Mouse (Mus musculus) splenic B cell, adult 2 months (primary cell): ENCODE results near the gene Fam216b.

Experiments
- DNase-seq: peaks from one replicate; pipeline ENCODE4 v3.0.0-alpha.2; 2011; ENCODE audit warnings: low read depth, low spot score
- H3K27me3 ChIP-seq: 2 replicates; pipeline ENCODE4 v1.6.1; 2012; ENCODE audit warnings: mild to moderate bottlenecking, low read length, moderate library complexity, mixed read lengths; ENCODE audit not compliant: control insufficient read depth, poor library complexity, insufficient read depth, severe bottlenecking
- H3K36me3 ChIP-seq: 2 replicates; pipeline ENCODE4 v1.6.1; 2012; ENCODE audit warnings: mild to moderate bottlenecking, low read length, moderate library complexity, mixed read lengths; ENCODE audit not compliant: control insufficient read depth, poor library complexity, insufficient read depth, severe bottlenecking

Fam216b gene

DNA sequence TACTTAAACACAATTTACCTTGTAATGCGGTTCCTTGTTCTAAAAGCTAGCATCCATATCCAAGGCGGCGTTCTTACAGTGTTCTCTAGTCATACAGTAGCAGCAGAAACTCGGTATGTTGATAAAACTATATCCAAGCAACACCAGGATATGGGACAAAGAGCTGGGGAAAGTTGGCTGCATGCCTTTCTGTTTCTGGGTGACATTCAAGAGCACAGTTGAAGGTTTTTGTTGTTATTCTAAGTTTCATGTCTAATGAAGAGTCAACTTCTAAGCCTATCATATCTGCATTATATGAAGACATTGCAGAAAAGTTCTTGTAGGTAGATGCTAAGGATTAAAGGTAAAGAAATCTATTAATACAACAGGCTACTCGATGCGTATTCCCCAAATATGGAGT lies at the start of gene Fam216b:
TSS of gene Fam216b (minus strand) at position 101 of the 400 bp plus-strand sequence.
- Histone ChIP-seq H3K36me3 (no peaks in the 10 kb centered on the region), H3K27me3 (no peaks in the 10 kb centered on the region)
- no peak for DNase-seq

DNA sequence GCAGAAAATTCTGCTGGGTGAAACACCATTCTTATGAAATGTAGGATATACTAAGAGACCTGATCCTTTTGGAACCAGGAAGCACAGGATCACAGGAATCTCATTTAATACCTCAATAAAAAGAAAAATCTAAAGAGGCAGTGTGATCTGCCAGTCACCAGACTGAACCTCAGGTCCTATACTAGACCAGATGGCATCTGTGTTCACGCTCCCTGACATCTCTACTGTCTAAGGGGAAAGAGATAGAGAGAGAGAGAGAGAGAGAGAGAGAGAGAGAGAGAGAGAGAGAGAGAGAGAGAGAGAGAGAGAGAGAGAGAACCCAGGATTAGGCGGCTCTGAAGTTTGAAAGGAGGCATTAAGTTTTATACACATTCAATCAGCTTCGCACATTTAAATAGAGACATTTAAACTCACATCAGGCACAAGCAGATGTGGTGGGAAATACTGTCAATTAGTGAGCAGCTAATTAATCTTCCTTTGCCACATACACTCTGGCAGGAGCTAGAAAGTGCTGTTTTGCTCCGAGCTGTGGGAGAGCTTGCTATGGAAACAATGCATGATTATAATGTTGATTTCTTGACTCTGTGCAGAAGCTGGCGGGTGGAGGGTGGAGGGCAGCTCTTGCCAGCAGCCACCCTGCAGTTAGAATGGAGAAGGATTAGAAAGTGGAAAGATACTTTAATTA lies 43.7 kb upstream of the Fam216b start:
- H3K36me3 ChIP-seq, result no peaks in the 10 kb centered on the region
- no peak for DNase-seq
- no peaks in the 10 kb centered on the region for H3K27me3 ChIP-seq

- Histone ChIP-seq H3K27me3 (no peaks in the 10 kb centered on the region), H3K36me3 (no peaks in the 10 kb centered on the region)
- no peak for DNase-seq
These were observed 37.9 kb upstream of the Fam216b start for GRCm38 (mm10) chr14:78126670-78127069.

DNA sequence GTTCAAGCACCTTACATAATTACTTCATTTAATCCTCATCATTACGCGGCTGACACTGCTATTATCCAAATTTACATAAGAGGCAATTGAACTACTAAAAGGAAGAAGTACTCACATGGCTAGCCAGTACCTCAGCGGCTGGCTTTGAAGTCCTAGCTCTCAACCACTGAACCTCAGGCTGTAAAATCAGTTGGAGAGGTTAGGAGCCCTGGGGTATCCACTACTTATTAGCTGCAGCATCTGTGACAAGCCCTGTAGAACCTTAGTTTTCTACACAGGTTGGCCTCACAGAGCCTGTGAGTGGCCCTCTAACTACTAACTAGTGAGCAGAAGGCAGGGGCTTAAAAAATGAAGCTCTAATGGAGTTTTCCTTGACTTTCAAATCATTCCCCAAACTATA lies 31.5 kb upstream of the Fam216b start:
- no peak for DNase-seq
- H3K36me3 ChIP-seq, result no peaks in the 10 kb centered on the region
- no peaks in the 10 kb centered on the region for H3K27me3 ChIP-seq

DNA sequence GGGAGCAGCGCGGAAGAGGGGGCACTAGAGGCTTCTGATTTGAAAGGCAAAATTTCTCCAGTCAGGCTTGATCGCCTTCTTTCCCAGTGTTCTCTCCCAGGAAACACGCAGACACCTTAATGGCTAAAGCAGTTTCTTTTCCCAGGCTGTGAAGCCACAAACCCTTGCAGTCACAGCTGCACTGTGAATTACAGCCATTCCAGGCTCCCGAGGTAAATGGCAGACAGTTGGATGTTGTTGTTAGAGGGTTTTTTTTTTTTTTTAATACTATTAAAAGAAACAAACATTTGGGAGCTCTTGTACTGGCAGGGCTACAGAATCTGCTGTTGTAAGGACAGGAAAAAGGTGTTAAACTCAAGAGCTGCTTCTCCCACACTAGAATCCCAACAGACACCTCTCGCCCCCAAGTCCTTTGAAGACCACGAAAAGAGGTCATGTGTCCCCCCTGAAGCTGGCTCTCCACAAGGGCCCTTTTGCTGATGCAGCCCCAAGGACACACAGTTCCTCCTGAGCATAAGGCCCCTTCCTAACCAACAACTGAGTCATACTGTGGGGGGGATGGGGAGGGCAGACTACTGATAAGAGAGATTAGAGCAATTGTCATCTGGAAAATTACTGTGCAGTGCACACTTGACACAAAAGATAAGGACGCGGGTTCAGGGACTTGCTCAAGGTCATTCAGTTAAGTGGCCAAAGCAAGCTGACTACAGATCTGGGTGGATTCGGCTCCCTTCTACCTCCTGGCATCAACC lies 30.8 kb upstream of the Fam216b start:
- Histone ChIP-seq H3K36me3 (no peaks in the 10 kb centered on the region), H3K27me3 (no peaks in the 10 kb centered on the region)
- no peak for DNase-seq

DNA sequence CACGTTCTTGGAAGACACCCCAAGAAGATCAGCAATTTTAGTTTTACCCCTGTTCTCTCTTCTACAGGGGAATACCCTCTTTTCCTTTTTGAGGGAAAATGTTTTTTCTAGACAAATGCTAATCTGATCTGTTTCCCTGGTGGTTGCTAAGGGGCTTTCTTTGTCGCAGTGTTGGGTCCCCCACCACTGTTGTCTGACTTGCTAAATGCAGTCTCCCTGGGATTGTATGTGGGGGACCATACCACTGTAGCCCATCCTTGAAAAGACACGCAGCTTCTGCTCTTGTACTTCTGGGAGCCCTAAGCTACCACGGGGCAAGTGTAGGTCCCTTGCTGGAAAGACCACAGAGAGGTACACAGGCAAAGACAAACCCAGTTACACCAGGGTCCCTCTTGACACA lies 28.9 kb upstream of the Fam216b start:
- H3K27me3 ChIP-seq, result no peaks in the 10 kb centered on the region

DNA sequence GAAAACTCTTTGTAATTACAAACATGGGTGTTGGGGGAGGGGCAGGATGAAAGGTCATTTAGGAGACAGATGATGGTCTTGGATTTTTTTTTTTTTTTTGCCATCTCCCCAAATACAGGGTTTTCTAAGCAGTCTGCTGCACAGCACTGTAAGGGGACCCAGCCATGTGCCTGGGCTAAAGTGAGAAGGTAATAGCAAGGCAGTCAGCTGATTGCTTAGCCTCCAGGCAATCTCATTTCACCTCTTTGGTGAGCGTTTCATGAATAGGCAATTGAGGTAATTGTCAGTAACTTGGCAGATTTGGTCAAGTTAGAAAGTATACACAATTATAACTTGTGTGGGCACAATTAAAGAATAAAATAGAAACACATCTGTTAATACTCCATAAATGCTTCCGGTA lies 28.5 kb upstream of the Fam216b start:
- Histone ChIP-seq H3K36me3 (no peaks in the 10 kb centered on the region), H3K27me3 (no peaks in the 10 kb centered on the region)
- DNase-seq, result no peak

More for the DNA sequence above, 28.9 kb upstream of the Fam216b start:
- no peak for DNase-seq
- H3K36me3 ChIP-seq, result no peaks in the 10 kb centered on the region

- no peak for DNase-seq
- Histone ChIP-seq H3K27me3 (no peaks in the 10 kb centered on the region), H3K36me3 (no peaks in the 10 kb centered on the region)
These were observed 23.7 kb upstream of the Fam216b start for GRCm38 (mm10) chr14:78112466-78112865.

GRCm38 (mm10) chr14:78110871-78111270 lies 22.1 kb upstream of the Fam216b start:
- no peak for DNase-seq
- no peaks in the 10 kb centered on the region for H3K27me3 ChIP-seq
- no peaks in the 10 kb centered on the region for H3K36me3 ChIP-seq

- Histone ChIP-seq H3K36me3 (no peaks in the 10 kb centered on the region), H3K27me3 (no peaks in the 10 kb centered on the region)
- DNase-seq, result no peak
These were observed 20.6 kb upstream of the Fam216b start for GRCm38 (mm10) chr14:78109419-78109818.

DNA sequence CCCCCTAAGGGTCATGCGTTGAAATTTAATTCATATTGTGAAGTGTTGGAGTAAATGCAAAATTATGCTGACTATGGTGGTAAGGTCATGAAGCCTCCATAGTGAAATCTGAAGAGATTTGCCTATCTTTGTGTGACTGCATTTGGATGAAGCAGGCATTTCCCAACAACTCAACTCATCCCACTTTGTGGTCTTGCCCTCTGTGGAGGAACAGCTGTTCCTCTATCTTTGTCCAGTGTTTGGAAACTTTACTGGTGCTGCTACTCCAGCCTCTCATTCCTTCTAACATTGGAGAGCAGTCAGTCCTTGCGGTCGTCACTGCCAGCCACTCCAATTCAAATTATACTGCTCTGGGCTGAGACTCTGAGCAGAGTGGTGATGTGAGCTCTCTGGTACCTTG lies 19.6 kb upstream of the Fam216b start:
- Histone ChIP-seq H3K27me3 (no peaks in the 10 kb centered on the region), H3K36me3 (no peaks in the 10 kb centered on the region)
- DNase-seq, result no peak

GRCm38 (mm10) chr14:78089591-78089990 lies 784 bp upstream of the Fam216b start:
- no peak for DNase-seq
- Histone ChIP-seq H3K36me3 (no peaks in the 10 kb centered on the region), H3K27me3 (no peaks in the 10 kb centered on the region)

GRCm38 (mm10) chr14:78083465-78083864 lies 5.3 kb downstream of the Fam216b start:
- DNase-seq, result no peak
- Histone ChIP-seq H3K36me3 (no peaks in the 10 kb centered on the region), H3K27me3 (no peaks in the 10 kb centered on the region)

DNA sequence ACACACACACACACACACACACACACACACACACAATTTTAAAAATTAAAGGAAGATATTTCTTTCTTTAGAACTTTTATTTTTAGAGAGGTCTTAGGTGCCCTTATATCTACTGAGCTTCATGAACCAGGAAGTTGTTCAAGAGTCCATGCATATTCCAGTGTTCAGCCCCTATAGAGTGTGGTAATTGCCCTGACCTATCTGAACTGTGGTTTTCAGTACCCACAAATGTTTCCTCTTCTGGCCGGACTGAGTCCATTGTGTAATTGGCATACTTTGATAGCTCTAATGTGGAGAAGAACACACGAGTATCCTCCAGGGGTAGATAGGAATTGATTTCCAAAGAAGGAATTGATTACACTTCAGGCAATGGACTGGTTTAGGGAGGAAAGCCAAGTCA lies 11.3 kb downstream of the Fam216b start:
- Histone ChIP-seq H3K36me3 (no peaks in the 10 kb centered on the region), H3K27me3 (no peaks in the 10 kb centered on the region)
- DNase-seq, result no peak

DNA sequence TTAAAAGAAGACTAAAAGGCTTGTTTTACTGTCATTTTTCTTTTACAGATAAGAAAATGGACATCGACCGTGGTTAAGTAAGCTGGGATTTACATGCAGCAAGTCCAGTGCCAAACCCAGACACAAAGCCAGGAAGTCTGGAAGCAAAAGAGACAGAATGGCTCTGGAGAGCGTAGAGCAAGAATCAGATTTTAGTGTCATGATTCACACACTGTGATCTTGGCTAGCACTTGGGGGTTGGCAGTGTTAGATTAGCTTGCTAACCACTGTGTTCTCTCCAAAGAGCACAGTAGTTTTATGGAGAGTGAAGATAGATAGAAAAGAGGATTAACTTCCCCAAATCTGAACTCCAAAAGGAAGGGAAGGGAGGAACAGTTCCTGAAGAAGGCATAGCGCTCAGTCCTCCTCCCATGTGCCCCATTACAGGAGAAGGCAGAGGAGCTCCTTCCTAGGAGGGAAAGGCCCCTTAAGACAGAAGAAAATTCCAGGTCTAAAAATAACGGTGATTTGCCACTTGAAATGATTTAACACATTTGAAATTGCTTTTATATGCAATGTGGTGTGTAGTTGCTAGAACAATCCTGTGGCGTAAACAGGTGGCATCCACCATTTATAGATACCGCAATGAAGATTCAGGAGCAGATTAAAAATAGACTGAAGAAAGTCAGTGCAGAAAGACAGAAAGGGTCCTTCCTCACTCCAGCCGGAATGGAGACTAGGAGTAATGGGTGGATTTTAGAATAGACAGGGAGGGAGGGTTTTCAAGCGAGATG lies 22.7 kb downstream of the Fam216b start:
- H3K27me3 ChIP-seq, result no peaks in the 10 kb centered on the region
- no peaks in the 10 kb centered on the region for H3K36me3 ChIP-seq
- no peak for DNase-seq
